Mouse (Mus musculus) NIH3T3 (cell line): ENCODE data around the gene Dlgap4.
A peak's percentile ranks its signal among the peaks of the same experiment; 100 is the strongest.
"Not testable (repeated sequence)": the region's sequence is repeated elsewhere in the genome, so short reads cannot be mapped to it uniquely, and the experiment has no call there.

Experiments used
- DNase-seq: peaks from one replicate; pipeline ENCODE4 v3.0.0-alpha.2; 2012; ENCODE audit warnings: low read depth

The Dlgap4 gene

DNA sequence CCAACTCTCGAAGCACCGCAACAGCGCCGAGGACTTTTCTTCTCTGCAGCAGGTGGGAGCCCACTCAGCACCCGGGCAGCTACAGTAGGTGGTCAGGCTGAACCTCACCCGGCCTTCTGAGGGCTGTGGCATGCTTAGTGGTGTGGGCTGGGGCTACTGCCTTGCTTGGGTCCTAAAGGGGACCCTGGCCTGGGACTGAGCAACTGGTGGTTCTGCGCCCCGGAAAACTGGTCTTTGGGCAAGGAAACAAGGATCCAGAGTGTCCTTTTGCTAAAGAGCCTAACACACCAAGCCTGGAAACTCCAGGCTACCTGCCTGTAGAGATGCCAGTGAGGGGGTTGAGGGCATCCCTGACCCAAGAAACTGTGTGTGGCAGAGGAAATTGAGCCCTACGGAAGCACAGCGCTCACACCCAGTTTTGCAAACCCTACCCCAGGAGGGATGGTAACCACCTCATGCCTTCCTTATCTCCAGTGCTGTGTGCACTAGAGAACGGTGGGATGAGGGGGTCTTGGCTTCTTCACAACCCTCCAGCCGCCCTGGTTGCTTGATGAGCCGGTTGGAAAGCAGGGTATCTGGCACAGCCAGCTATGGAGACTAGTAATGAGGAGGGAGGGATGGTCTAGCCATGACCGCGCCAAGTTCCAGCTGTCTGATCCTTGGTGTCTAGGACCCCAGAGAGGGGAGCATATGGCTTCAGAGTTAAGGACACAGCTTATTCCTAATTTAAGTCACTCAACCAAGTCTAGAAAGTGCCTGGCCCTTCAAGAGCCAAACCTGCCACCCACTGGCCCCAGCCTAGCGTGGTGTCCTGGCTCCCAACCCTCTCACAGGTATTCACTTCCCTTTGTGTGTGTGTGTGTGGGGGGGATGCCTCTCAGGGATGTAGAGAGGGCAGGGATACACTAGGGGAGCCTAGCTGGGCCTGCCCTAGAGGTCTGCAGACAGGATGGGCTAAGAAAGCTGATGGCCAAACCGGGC, 162.2 kb downstream of the Dlgap4 start:
- DNase-seq, result no peak

DNA sequence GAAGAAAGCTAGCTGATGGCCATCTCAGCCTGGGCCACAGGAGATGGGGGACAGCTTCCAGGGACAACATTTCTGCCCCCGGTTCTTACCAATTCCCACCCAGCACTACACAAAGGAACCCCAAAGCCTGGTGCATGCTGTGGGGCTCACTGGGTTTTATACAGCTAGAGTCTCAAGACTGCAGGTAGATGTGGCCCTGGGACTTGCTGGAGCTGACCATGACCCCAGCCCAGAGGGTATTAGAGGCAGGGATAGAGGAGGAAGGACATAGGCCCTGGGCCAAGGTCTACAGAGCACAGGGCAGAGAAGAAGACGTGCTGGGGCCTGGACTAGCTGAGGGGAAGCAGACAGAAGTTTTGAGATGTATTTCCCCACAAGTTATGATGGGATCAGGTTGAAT, 163.4 kb downstream of the Dlgap4 start:
- no peak for DNase-seq

DNA sequence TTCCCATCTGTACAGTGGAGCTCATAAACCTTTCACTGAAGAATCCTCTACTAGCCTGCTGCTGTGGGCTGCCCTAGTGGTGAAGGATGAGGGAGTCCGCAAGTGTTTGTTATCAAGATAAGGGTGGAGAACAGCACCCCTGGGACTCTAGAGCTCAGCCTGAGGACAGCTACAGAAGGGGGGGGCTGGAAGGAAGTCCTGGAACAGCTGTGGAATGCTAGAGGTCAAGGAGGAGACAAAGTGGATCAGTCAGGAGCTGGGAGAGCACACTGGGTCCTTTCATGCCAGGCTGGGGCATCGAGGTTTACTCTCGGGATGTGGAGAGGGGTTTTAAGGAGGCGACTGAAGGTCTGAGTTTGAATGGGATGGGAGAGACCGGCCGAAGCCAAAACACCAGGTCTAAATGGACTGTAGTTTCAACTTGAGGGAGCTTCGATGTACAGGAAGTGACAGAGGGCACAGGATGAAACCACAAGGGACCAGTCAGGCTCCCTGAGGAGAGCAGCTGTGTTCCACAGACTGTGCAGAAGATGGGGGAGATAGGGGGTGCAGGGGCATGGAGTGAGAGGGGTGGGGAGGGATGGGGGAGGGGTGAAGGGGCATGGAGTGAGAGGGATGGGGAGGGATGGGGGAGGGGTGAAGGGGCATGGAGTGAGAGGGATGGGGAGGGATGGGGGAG, 164.0 kb downstream of the Dlgap4 start:
- no peak for DNase-seq

DNA sequence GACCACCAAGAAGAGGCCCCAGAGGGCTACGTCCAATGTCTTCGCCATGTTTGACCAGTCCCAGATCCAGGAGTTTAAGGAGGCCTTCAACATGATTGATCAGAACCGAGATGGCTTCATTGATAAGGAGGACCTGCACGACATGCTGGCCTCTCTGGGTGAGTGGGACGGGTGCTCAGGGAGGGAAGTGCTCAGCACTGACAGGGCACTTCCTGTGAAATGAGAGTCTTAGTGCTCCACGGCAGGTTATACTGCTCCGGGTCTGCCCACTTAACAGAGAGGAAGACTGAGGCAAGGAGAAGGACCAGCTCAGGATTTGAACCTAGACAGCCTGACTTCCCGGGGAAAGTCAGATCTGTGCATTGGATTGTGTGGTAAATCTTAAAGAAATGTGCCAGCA, 165.1 kb downstream of the Dlgap4 start:
- no peak for DNase-seq

DNA sequence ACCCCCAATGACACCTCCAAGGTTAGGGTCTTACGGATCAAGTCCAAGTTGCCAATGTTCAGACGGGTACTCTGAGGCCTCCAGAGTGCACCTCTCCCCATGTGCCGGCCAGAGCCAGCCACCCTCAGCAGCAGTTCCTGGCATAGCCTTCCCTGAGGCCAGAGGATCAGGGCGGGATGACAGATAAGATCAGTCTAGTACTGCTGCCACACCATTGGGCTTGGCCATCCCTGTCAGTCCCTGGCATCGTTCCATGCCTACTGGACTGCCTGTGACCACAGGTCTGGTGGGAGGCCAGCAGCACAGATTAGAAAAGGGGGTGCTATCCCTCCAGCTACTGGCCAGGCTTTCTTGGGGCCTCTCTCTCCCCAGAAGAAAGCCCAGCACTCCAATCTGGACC, 165.5 kb downstream of the Dlgap4 start:
- DNase-seq, result no peak

DNA sequence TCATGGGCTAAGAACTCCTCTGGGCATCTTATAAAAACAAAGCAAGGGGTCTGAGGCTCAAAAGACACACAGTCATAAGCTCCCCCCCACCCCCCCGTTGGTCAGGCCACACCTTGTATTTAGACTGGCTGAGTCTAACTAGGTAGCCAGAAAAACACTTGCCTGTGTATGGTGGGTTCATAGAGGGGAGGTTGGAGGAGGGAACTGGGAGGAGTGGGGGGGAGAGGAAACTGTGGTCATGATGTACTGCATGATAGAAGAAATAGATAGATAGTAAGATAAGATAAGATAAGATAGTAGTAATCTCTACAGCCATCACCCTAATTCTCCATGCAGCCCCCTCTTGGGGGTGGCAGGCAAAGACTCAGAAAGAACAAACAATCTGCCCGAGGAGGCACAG, 166.0 kb downstream of the Dlgap4 start:
- no peak for DNase-seq

DNA sequence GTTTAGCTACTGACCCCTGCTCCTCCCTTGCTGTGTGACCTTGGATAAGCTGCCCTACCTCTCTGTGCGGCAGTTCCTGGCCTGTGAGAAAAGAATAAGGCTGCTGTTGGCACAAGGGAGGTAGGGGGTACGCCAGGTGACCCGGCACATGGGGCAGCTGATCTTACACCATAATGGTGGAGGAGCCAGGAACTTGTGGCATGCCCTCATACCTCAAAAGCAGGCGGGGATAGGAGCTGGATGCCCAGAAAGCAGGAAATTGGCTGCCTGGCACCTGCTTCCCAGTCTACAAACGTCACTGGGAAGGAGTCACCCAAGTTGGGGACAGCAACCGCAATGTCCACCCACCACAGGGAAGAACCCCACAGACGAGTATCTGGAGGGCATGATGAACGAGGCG, 166.6 kb downstream of the Dlgap4 start:
- DNase-seq, result no peak

DNA sequence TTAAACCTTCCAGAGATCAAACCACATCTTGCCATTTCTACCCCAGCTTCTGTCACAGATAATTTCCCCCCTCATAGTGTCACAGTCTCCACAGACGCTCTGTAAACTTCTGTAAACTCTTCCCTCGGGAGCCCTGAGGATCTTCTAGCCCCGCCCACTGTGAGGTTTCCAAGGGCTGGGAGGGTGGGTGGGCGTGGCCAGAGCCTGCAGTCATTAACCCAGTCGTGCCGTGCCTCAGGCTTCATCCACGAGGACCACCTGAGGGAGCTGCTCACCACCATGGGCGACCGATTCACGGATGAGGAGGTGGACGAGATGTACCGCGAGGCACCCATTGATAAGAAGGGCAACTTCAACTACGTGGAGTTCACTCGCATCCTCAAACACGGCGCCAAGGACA, 167.2 kb downstream of the Dlgap4 start:
- DNase-seq, result no peak

DNA sequence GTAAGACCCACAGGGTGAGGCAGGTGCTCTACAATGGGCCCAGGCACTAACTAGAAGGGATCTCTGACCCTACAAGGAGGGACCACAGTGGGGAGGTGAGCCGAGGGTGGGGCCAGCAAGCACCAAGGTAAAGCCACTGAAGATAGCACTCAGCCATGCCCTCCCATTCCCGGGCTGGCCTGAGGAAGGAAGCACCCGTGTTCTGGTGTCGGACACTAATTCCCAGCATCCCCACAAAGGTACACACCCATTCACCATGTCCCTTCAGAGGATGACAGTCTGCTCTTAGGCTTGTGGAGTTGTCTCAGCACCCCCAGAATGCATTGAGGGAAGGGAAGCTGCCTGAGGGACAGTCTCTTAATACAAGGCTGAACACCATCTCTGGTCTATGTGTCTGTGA, 167.8 kb downstream of the Dlgap4 start:
- no peak for DNase-seq

DNA sequence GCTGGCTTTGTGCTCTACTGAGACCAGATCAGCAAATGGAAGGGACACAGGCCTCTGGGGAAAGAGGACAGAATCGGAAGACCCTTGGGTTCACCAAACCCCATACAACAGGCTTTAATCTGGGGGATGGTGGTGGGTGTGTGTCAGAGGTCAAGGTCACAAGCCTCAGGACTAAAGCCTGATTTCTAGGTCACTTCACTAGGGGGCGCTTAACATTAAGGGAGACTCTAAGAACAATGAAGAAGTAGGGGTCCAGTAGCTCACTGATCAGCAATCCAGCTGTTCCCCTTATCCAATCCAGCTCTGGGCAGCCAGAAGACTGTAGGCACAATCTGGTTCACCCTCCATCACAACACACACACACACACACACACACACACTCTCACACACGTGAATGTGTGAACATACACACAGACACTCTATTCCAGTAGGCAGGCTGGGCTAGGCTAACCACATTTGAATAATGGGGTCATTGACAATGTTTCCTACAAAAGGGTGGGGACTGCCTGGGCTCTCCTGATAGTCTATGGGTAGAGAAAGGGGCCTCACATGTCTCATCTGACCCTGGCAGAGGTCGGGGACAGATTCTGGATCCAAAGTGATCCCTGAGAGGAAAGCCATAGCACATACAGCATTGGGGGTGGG, 168.5 kb downstream of the Dlgap4 start:
- DNase-seq, result no peak

DNA sequence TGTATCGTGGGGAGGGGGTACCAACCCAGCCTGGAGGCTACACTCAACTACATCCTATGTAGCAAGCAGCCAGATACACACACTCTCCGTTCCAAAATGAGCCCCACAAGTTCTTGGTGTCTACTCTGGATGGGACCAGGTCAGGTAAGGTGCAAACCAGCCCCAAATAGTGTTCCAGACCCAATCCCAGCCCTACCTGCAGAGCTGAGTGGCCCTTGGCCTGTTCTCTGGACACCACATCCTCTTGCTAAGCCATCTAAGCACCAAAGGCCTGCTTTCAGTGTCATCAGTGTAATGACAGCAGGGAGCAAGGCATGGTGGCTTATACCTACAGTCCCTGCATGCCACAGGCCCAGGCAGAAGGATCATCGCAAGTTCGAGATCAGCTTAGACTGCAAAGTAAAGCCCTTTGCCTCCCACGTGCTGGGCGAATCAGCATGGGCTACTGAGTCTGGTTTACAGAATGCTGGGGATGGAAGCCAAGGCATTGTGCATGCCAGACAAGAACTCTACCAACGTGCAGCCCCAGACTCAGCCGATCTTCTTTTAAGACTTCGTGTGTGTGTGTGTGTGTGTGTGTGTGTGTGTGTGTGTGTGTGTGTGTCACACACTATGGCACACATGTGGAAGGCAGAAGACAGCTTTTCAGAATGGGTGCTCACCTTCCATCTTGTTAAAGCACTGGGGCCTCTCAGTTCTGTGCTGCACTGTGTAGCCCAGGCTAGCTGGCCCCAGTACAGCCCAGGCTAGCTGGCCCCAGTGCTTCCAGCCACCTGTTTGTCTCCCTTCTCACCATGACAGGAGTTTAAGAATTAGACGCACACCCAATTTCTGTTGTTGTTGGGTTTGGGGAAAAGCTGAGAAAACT, 169.2 kb downstream of the Dlgap4 start:
- no peak for DNase-seq

DNA sequence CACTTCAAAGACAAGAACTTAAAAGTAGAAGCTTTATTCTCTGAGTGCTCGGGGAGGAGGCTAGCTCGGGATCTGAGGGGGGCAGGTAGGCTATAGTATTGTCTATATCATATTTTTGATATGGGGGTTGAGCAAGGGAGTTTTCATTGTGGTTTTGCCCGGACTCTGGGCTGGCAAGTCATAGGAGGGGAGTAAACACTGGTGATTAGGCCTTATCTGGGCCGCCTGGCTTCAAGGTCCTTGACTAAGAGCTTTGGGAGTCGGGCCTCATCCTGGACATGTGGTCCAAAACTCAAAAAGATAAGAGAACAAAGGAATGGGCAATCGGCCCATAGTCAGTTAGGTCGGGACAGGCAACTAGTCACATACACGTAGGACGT, 169.8 kb downstream of the Dlgap4 start:
- DNase-seq, result no peak

DNA sequence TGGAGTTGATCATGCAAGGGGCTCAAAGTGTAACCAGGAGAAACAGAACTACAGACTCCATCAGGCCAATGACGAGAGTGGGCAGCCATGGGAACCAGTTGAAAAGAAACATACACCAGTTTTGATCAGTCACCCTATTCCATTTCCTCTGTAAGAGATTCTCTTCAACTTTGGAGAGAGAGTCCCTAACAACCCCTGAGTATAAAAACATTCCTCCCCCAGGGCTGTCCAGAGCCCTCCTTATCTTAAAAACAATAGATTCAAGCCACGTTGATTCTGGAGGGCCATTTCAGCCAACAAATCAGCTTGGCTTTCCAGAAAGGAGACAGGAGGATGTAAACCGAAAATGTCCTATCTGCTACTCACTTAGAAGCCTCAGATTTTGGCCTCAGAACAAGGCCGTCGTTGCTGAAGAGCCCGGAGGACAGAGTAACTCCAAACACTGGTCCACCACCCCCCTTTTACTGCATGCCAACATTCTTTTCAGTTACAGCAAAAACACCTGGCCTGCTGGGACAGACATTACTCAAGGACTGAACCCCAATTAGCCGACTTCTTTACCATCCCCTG, 170.6 kb downstream of the Dlgap4 start:
- DNase-seq, result no peak

DNA sequence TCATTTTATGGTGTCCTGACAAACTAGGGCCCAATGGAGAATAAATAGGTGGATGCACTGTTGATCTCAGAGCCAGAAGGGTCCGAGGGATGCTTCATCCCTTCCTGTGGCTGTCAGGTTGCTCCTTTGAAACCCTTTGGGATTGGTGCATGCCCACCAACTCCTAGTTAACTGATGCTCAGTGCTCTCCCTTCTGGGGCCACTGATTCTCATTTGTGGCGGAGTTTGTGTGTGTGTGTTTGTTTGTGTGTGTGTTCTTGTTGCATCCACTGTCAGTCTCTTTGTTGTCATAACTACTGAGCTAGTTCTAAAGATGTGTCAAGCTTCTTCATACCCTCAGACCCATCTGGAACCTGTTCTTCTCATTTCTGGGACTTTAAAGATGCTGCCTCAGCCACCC, 171.4 kb downstream of the Dlgap4 start:
- DNase-seq, result no peak

DNA sequence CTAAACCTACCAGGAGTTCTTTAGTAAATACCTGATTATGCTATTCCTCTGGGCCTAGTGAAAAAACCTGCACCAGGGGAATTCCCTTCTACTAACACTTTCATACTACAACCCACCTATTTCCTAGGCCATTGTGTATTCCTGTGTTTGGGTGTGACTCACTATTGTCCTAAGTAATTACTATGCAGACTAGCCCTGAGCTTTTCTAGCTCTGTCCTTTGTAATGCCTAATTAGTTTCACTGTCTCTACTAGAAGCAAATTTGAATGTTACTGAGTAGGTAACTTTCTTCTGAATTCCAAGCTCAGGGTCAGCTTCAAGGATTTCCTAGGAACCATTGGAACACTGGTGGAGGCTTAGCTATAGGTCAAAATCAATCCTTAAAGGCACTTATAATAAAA, 172.9 kb downstream of the Dlgap4 start:
- not testable (repeated sequence) for DNase-seq

DNA sequence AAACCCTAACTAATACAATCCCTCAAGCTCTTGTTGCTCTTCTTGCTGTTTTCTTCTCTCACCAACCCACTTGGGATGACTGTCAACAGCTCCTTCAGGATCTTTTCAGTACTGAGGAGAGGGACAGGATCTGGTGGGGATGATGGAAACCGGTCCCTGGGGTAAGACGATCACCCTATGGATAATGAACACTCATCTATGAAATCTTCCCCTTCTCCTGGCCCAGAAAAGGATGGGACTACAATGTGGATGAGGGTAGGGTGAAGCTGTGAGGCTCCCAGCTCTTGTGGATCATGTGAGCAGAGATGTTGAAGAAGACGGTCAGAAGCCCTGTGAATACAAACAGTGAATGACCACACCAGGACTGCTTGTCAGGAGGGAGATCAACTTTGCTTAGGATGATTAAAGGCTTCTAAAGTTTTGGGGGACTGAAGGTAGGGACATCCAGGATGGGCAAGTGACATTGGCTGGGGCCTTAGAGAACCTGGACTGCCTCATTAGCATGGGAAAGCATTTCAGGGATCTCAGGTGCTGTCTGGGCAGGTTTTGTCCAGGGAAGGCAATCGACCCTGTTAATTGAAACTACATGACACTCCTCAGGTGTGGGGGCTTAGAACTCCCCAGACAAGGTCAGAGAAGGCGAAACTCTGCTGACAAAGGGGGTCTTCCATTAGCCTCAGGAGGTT, 173.7 kb downstream of the Dlgap4 start:
- DNase-seq, result no peak

DNA sequence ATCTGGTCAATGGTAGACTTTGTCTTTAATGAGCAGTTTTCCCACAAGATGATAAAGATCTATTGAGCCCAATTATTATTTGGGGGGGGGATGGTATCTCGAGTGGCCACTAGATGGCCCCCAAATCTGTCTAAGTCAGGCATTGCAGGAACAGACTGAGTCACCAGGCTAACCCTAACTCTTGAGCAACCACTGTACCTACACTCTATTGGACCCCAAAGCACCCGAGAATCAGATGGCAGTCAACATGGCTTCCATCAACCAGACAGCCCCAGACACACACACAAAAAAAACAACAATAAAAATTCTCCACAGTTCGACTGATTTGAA, 174.2 kb downstream of the Dlgap4 start:
- DNase-seq, result peak; percentile 58

DNA sequence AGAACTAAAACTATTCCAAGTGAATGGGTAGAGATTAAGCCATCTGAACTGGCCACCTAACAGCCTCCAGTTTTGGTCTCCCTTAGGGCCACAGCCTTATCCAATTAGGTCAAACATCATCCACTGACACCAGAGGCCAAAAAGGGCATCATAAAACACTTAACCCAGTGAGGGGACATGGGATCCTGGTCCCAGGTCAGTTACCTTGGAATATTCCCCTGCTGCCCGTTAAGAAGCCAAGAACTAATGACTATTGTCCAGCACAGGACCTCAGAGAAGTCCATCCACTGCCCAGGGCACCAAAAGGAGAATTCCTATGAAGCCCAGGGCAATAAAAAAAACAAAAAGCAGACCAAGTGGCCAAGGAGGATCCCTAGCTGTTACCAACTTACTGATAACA, 175.3 kb downstream of the Dlgap4 start:
- DNase-seq, result no peak

DNA sequence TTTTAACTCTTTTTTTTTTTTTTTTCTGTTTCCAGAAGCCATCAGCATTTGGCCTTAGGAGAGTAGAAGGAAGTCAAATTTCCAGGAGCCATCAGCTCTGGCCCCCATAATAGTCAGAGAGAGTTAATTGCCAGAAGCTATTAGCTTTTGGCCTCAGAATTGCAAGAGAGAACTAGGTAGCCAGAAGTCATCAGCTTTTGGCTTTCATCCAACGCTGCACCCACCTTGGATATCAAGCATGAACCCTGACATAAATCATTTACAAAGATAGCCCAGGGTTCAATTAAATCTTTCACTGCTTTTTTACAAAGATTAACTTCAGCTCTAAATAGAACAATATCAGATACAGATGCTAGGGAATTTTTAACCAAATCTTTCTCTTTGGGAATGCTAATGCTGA, 185.0 kb downstream of the Dlgap4 start:
- DNase-seq, result no peak

DNA sequence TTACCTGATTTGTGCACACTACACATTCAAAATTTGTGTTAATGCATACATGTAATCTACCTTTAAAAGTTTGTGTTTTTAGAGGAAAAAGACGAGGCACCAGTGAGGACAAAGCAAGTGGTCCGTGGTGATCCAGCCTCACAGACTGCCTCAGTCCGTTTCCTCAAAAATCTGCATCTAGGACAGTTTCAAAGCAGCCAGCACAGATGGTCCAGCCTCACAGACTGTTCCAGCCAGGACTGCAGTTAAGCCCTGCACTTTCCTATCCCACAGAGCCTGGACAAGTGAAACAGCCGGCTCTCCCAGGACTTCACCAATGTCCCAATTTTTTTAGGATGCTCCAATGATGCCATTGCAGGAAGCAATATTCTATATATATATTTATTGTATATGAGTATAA, 187.5 kb downstream of the Dlgap4 start:
- no peak for DNase-seq

DNA sequence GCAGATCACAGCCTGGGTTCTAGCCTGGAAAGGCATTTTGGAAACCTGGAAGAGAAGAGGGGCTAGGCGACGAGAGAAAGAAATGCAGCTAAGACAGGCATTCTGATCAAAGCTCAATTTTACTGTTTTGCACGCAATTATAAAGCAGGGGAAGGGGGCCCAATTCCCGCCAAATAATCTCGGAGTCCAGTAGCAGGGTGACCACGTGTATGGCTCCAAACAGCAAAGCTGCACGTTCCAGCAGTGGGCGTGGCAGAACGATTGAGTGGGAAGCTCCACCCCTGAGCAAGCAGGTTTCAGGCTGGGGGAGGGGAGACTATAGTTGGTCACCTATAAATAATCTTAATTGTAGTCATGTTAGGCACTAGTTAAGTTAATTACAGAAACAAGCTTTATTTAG, 188.6 kb downstream of the Dlgap4 start:
- DNase-seq, result not testable (repeated sequence)
